In genomic region chr9:40780892-40781725, GRCm38 (mm10) we compare ENCODE assay signal across 10 mouse cellular contexts. TPM values are rescaled to one million over a fixed set of nuclear protein-coding genes. Genes with fewer than 3 reads are reported as not detected.
DNase-seq lines count a peak whose midpoint lies in the region; ATAC-seq lines count a peak whose summit lies in the region.
"Had no signal": no experiment of that assay in that cellular context is flagged by ENCODE, and none has a peak within 500 bp of the region (broad histone marks: within the 10 kb centered on the region; RNA-seq: fewer than 3 reads in every experiment).

No protein-coding gene starts in this region.

- intact Hi-C loops in heart, postnatal 10 days (cut with DNase I) = loop anchor here (2.0 kb wide), 1 partner anchor 20 kb away; no protein-coding TSS in a partner anchor

- peak overlapping the region; percentile 26; the same call in 1 of the 2 replicates for H3K27ac ChIP-seq in liver, embryonic 11.5 days (ENCODE audit: low read depth, low read length)
- 0 out of 2 replicates have a peak overlapping the region, but pooled peaks have one; percentile 6 for H3K27ac ChIP-seq in embryonic facial prominence, embryonic 10.5 days (replicated peaks)
- peak overlapping the region; percentile 45; the same call in 1 of the 2 replicates for H3K27ac ChIP-seq in midbrain, embryonic 15.5 days

- no peaks in the 10 kb centered on the region for H3K9me3 ChIP-seq in liver, embryonic 11.5 days (ENCODE audit: control insufficient read depth, low read length)
- no peaks in the 10 kb centered on the region for H3K9me3 ChIP-seq in embryonic facial prominence, embryonic 10.5 days
- H3K9me3 ChIP-seq in midbrain, embryonic 15.5 days = no peaks in the 10 kb centered on the region

- peaks cover 7% of the 10 kb centered on the region; the same call in 1 of the 2 replicates for H3K4me1 ChIP-seq in liver, embryonic 11.5 days (replicated peaks; ENCODE audit: control insufficient read depth, insufficient read depth, low read length)
- peaks cover 40% of the 10 kb centered on the region for H3K4me1 ChIP-seq in embryonic facial prominence, embryonic 10.5 days
- peaks cover 25% of the 10 kb centered on the region for H3K4me1 ChIP-seq in midbrain, embryonic 15.5 days

- no peak for DNase-seq in liver, embryonic 11.5 days (ENCODE audit: low spot score)
- DNase-seq in liver = no peak
- no peak for DNase-seq in embryonic facial prominence, embryonic 10.5 days (ENCODE audit: low spot score)
- peak; percentile 33 to 57 for DNase-seq in heart, postnatal 10 days
- no peak for DNase-seq in spleen, postnatal 4 days (ENCODE audit: low spot score in 2 of 2)
- no peak for DNase-seq in gastrocnemius, adult 8-10 months (ENCODE audit: low spot score in 2 of 2)
- DNase-seq: cerebellum, adult 2 months; forebrain, postnatal 0 days; layer of hippocampus, postnatal 36 days had no signal

- no peak overlapping the region for H3K4me3 ChIP-seq in liver, embryonic 11.5 days (ENCODE audit: low read depth, low read length)
- H3K4me3 ChIP-seq in embryonic facial prominence, embryonic 10.5 days = no peak overlapping the region
- no peak overlapping the region for H3K4me3 ChIP-seq in midbrain, embryonic 15.5 days

- WGBS in liver, embryonic 11.5 days = 67% methylated on average over 11 of the region's 11 CpGs
- 84% methylated on average over 11 of the region's 11 CpGs for WGBS in embryonic facial prominence, embryonic 10.5 days
- WGBS in midbrain, embryonic 15.5 days = 58% methylated on average over 11 of the region's 11 CpGs

- ATAC-seq in liver, embryonic 11.5 days (replicated peaks; ENCODE audit: low FRiP score) = no peak
- no peak for ATAC-seq in midbrain, embryonic 15.5 days (replicated peaks)
- ATAC-seq: forebrain, postnatal 0 days had no signal

- no peaks in the 10 kb centered on the region for H3K36me3 ChIP-seq in liver, embryonic 11.5 days (ENCODE audit: control insufficient read depth, insufficient read depth, low read length)
- peaks cover 45% of the 10 kb centered on the region for H3K36me3 ChIP-seq in embryonic facial prominence, embryonic 10.5 days (replicated peaks)
- H3K36me3 ChIP-seq in midbrain, embryonic 15.5 days (replicated peaks) = no peaks in the 10 kb centered on the region

- H3K27me3 ChIP-seq in liver, embryonic 11.5 days (replicated peaks; ENCODE audit: control insufficient read depth, insufficient read depth, low read length) = peaks cover 3% of the 10 kb centered on the region; the same call in 1 of the 2 replicates
- no peaks in the 10 kb centered on the region for H3K27me3 ChIP-seq in embryonic facial prominence, embryonic 10.5 days (replicated peaks; ENCODE audit: low read depth, poor library complexity, severe bottlenecking)
- no peaks in the 10 kb centered on the region for H3K27me3 ChIP-seq in midbrain, embryonic 15.5 days (replicated peaks)

- no peak overlapping the region for H3K4me2 ChIP-seq in liver, embryonic 11.5 days
- no peak overlapping the region for H3K4me2 ChIP-seq in midbrain, embryonic 15.5 days

- no peak overlapping the region for H3K9ac ChIP-seq in liver, embryonic 11.5 days (ENCODE audit: low read depth, low read length)
- no peak overlapping the region for H3K9ac ChIP-seq in midbrain, embryonic 15.5 days
- H3K9ac ChIP-seq: forebrain, postnatal 0 days had no signal

RNA-seq across cellular contexts. Expression of gene Hspa8, which starts 19.7 kb away (rescaled TPM):
- polyA plus RNA-seq in liver, embryonic 11.5 days (2014; fragmentation: Nextera tagmentation; extraction: Ambion mirVana) = 3,603 and 3,888 TPM in 2 replicates
- polyA plus RNA-seq in embryonic facial prominence, embryonic 10.5 days (2016; fragmentation: Nextera tagmentation; extraction: Ambion mirVana) = 3,691 and 4,038 TPM in 2 replicates
- 1,000 to 10,000 TPM; 1,111 to 1,159 TPM for total RNA-seq in heart, postnatal 10 days (2021)
- polyA plus RNA-seq in midbrain, embryonic 15.5 days (2015; fragmentation: Nextera tagmentation; extraction: Ambion mirVana) = 3,196 and 3,218 TPM in 2 replicates
- 1,000 to 10,000 TPM in 3 of 4 experiments, 100 to 1,000 TPM in 1; 996 to 1,351 (median 1,061) TPM for total RNA-seq in gastrocnemius, adult 8-10 months (2022)

Comparison
In these comparisons a context has a peak if more than half of its experiments do, and no peak if none do; other contexts are left out.
1. DNase-seq: peak in heart, postnatal 10 days (2 of 2); none in liver, embryonic 11.5 days (single experiment), liver (single experiment), embryonic facial prominence, embryonic 10.5 days (single experiment), spleen, postnatal 4 days (0 of 2) and gastrocnemius, adult 8-10 months (0 of 2).
2. Peak in every context shown above with its lines, with median percentiles within 50 percentile points of each other: H3K27ac ChIP-seq.